Mouse (Mus musculus) myocyte (in vitro differentiated cells): Measurements from ENCODE around the gene Prex1.
A peak's percentile ranks its signal among the peaks of the same experiment; 100 is the strongest.

ENCODE experiments used
- CEBPB ChIP-seq: IDR thresholded peaks from 2 replicates; pipeline ENCODE4 v1.6.1; 2011; ENCODE audit warnings: mild to moderate bottlenecking, moderate library complexity; ENCODE audit not compliant: poor library complexity, insufficient read depth, severe bottlenecking
- MYOD1 ChIP-seq, 3 experiments: IDR thresholded peaks; one replicate each; pipeline ENCODE4 v1.6.1; 2011; ENCODE audit warnings: control low read depth in 2 of 3, low read depth in 2 of 3, mild to moderate bottlenecking in 2 of 3, moderate library complexity in 1 of 3; ENCODE audit not compliant: insufficient read length in 2 of 3, control insufficient read depth in 1 of 3
- POLR2AphosphoS2 ChIP-seq: IDR thresholded peaks from one replicate; pipeline ENCODE4 v1.6.1; 2011; ENCODE audit warnings: low read depth, control low read depth; ENCODE audit not compliant: insufficient read length
- TCF12 ChIP-seq: IDR thresholded peaks from one replicate; pipeline ENCODE4 v1.6.1; 2011; ENCODE audit warnings: mild to moderate bottlenecking, control low read depth; ENCODE audit not compliant: poor library complexity, insufficient read depth, severe bottlenecking

DNA sequence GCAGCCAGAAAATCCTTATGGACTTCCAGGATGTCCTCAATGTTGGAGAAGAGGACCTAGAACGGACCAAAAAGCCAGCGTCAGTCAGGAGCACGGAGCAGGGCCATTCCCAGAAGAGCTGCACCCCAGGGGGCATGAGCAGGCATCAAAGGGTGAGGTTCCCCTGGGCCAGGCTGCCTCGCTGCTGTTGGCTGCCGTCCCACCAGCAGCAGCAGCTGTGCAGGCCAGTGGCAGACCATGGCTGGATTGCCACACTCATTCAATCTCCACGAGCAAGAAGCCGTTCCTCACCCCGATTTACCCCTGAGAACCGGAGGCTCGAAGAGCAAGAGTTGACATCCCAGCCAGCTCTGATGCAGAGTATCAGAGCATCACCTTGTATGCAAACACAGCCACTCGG is 68.8 kb downstream of the Prex1 start:
- TF ChIP-seq POLR2AphosphoS2 (no peak), CEBPB (no peak), TCF12 (no peak), MYOD1 (IDR thresholded peaks at IDR 0.05; ENCODE audit: control insufficient read depth in 1 of 3, insufficient read length in 2 of 3, low read depth in 2 of 3) (peak in 2 of 3 experiments; percentile 72 to 85)
